Mouse (Mus musculus): ENCODE measurements at regions not wholly inside any gene's neighbourhood (a gene's known extent, or its start where the extent isn't known, plus 50 kb on each side); places are given as distances from the start of the nearest gene placed in this dataset.

DNA sequence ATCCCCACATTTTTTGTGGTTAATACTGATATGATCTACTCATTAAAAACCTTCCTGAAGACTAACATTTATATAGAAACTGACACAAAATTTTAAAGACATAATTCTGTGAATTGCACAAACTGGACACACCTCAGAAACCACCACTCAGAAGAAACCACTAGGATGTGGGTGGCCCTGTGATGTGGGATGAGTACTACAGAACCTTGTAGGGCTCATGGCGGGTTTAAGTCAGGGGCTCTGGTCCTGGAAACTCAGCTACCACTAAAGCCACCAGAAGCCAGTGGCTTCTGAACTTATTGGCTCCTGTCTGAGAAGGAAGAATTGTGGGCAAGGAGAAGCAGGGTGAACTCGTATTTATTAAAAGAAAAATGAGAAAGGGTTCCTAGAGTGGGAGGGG is 464.5 kb downstream of the Cd83 start:
- no peak for TF ChIP-seq EP300 (IDR thresholded peaks at IDR 0.05; ENCODE audit: low read depth)
- no peak for TF ChIP-seq CTCF (IDR thresholded peaks at IDR 0.05; ENCODE audit: low read depth)
